Comparison of ENCODE assay signal across 15 mouse cellular contexts in the genomic region with DNA sequence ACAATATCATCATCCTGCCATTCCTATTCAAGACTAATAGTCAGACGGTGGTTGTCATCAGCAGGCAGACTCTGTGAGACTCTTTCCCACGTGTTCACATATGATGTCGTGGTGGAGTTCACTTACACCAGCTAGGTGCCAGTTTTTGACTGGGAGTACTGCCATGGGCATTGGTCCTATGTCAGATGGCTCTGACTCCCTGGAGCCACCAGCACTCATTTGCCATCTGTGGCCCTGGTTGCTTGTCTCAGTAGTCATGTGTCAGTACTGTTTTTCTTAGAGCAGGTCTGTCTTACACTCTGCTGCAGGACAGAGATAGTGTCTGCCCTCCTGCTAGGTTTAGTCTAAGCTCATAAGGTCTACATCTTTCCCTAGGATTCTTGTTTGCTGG. TPM values are rescaled to one million over a fixed set of nuclear protein-coding genes. Genes with fewer than 3 reads are reported as not detected.
DNase-seq lines count a peak whose midpoint lies in the region.
"Had no signal": no experiment of that assay in that cellular context is flagged by ENCODE, and none has a peak within 500 bp of the region (broad histone marks: within the 10 kb centered on the region; RNA-seq: fewer than 3 reads in every experiment).

No protein-coding gene starts in this region.

- peak; percentile 11 for DNase-seq in heart, adult 8-10 months (ENCODE audit: low spot score)
- DNase-seq in heart, postnatal 14 days: no peak
- DNase-seq in brain, adult 2 months (ENCODE audit: low read depth, low spot score): peak; percentile 96
- peak; percentile 94 for DNase-seq in cerebellum, adult 9-10 months
- peak; percentile 38 for DNase-seq in gastrocnemius, postnatal 10 days
- DNase-seq in testis, postnatal 10 days (ENCODE audit: low spot score): no peak
- DNase-seq in adrenal gland, postnatal 14 days: no peak
- DNase-seq in kidney, adult 8-10 months: no peak
- DNase-seq: B cell, adult 2 months; liver, embryonic 13.5 days; thymus, postnatal 14 days had no signal

- intact Hi-C loops in heart, postnatal 14 days (cut with DNase I): no loop called here

RNA-seq across cellular contexts. Expression of a gene that starts 13.4 kb away (rescaled TPM):
- total RNA-seq in heart, adult 8-10 months (2022): 10 to 100 TPM; 44.0 to 56.1 (median 49.0) TPM
- total RNA-seq in heart, postnatal 14 days (2021): 10 to 100 TPM; 53.8 to 57.2 TPM
- 10 to 100 TPM; 66.3 to 70.8 TPM for total RNA-seq in gastrocnemius, postnatal 10 days (2021)
- 94.4 and 104 TPM in 2 replicates for total RNA-seq in adrenal gland, postnatal 14 days (2021)

RNA-seq across cellular contexts. Expression of a gene that starts 22.7 kb away (rescaled TPM):
- not detected for total RNA-seq in heart, adult 8-10 months (2022)
- not detected for total RNA-seq in heart, postnatal 14 days (2021)
- total RNA-seq in gastrocnemius, postnatal 10 days (2021): 1 to 10 TPM; 3.0 to 3.5 TPM
- not detected in 2 replicates for total RNA-seq in adrenal gland, postnatal 14 days (2021)
- total RNA-seq: layer of hippocampus, adult 2 months; left cerebral cortex, adult 2 months; monocyte, adult 5-6 weeks had no signal

RNA-seq across cellular contexts. Expression of a gene that starts 36.7 kb away (rescaled TPM):
- total RNA-seq in heart, adult 8-10 months (2022): not detected
- not detected for total RNA-seq in heart, postnatal 14 days (2021)
- total RNA-seq in gastrocnemius, postnatal 10 days (2021): 1 to 10 TPM; 8.0 to 8.2 TPM
- total RNA-seq in adrenal gland, postnatal 14 days (2021): not detected in 2 replicates
- total RNA-seq: G1E; layer of hippocampus, adult 2 months; left cerebral cortex, adult 2 months; monocyte, adult 5-6 weeks had no signal

RNA-seq across cellular contexts. Expression of a gene that starts 37.0 kb away (rescaled TPM):
- total RNA-seq in heart, adult 8-10 months (2022): 1 to 10 TPM; 3.3 to 7.2 (median 4.5) TPM
- 1 to 10 TPM; 4.2 to 4.6 TPM for total RNA-seq in heart, postnatal 14 days (2021)
- 10 to 100 TPM; 14.8 to 16.2 TPM for total RNA-seq in gastrocnemius, postnatal 10 days (2021)
- total RNA-seq in adrenal gland, postnatal 14 days (2021): 245 and 250 TPM in 2 replicates
- total RNA-seq: monocyte, adult 5-6 weeks had no signal

RNA-seq across cellular contexts. Expression of a gene that starts 44.0 kb away (rescaled TPM):
- total RNA-seq in heart, adult 8-10 months (2022): not detected
- total RNA-seq in heart, postnatal 14 days (2021): not detected
- total RNA-seq in gastrocnemius, postnatal 10 days (2021): not detected
- not detected in 2 replicates for total RNA-seq in adrenal gland, postnatal 14 days (2021)
- total RNA-seq: G1E; monocyte, adult 5-6 weeks had no signal

Comparison
In these comparisons a context has a peak if more than half of its experiments do, and no peak if none do; other contexts are left out.
1. DNase-seq: peak in heart, adult 8-10 months (single experiment), brain, adult 2 months (single experiment), cerebellum, adult 9-10 months (single experiment) and gastrocnemius, postnatal 10 days (single experiment); none in heart, postnatal 14 days (0 of 2), testis, postnatal 10 days (single experiment), adrenal gland, postnatal 14 days (single experiment) and kidney, adult 8-10 months (0 of 2).